Mouse (Mus musculus) CD4-positive helper T cell, adult 2 months (primary cell): ENCODE results near the gene Tgds.
"Not testable (repeated sequence)": the region's sequence is repeated elsewhere in the genome, so short reads cannot be mapped to it uniquely, and the experiment has no call there.

Experiments
- DNase-seq: peaks from one replicate; pipeline ENCODE4 v3.0.0-alpha.2; 2012; ENCODE audit warnings: low read depth, missing footprints, low spot score

Gene Tgds

GRCm38 (mm10) chr14:118136744-118137452, 4.3 kb upstream of the Tgds start, which contains the start of gene Gpr180:
Gpr180 (plus strand) TSS chr14:118137158.
- peak; percentile 94 for DNase-seq

GRCm38 (mm10) chr14:118131931-118132641, 469 bp downstream of the Tgds start:
- no peak for DNase-seq

- no peak for DNase-seq
These were observed 1.1 kb downstream of the Tgds start for GRCm38 (mm10) chr14:118131472-118131871.

- DNase-seq: no peak
These were observed 6.3 kb downstream of the Tgds start for GRCm38 (mm10) chr14:118126301-118126700.

GRCm38 (mm10) chr14:118124771-118125170, 7.8 kb downstream of the Tgds start:
- DNase-seq: no peak

GRCm38 (mm10) chr14:118124129-118124528, 8.4 kb downstream of the Tgds start:
- peak; percentile 34 for DNase-seq

- no peak for DNase-seq
These were observed 19.4 kb downstream of the Tgds start for GRCm38 (mm10) chr14:118113116-118113515.

GRCm38 (mm10) chr14:118107479-118107878, 25.1 kb downstream of the Tgds start:
- not testable (repeated sequence) for DNase-seq

GRCm38 (mm10) chr14:118101227-118101990, 31.1 kb downstream of the Tgds start:
- DNase-seq: no peak

- no peak for DNase-seq
These were observed 34.3 kb downstream of the Tgds start for GRCm38 (mm10) chr14:118098265-118098664.

- no peak for DNase-seq
These were observed 42.7 kb downstream of the Tgds start for GRCm38 (mm10) chr14:118089806-118090392.

GRCm38 (mm10) chr14:118089215-118089805, 43.2 kb downstream of the Tgds start:
- peak; percentile 89 for DNase-seq

- no peak for DNase-seq
These were observed 43.9 kb downstream of the Tgds start for GRCm38 (mm10) chr14:118088437-118089207.

GRCm38 (mm10) chr14:118086271-118087035, 46.1 kb downstream of the Tgds start:
- no peak for DNase-seq

- no peak for DNase-seq
These were observed 48.7 kb downstream of the Tgds start for GRCm38 (mm10) chr14:118083851-118084250.

- no peak for DNase-seq
These were observed 51.9 kb downstream of the Tgds start for GRCm38 (mm10) chr14:118080606-118081005.

GRCm38 (mm10) chr14:118070100-118070499, 62.5 kb downstream of the Tgds start:
- no peak for DNase-seq

GRCm38 (mm10) chr14:118069439-118070079, 63.0 kb downstream of the Tgds start:
- no peak for DNase-seq
